Mouse (Mus musculus) lung, adult 2 months (tissue): ENCODE data around the gene Lrmda.

Experiments
- CTCF ChIP-seq: fragments of 200-500 bp; IDR thresholded peaks from 2 replicates; pipeline ENCODE4 v1.5.1; 2011; ENCODE audit warnings: mild to moderate bottlenecking, low read length, control low read depth; ENCODE audit not compliant: insufficient read depth
- POLR2A ChIP-seq: fragments of 200-500 bp; IDR thresholded peaks from 2 replicates; pipeline ENCODE4 v1.6.1; 2011; ENCODE audit warnings: low read depth, mild to moderate bottlenecking, control low read depth, low read length, borderline replicate concordance; ENCODE audit errors: extremely low read depth

DNA sequence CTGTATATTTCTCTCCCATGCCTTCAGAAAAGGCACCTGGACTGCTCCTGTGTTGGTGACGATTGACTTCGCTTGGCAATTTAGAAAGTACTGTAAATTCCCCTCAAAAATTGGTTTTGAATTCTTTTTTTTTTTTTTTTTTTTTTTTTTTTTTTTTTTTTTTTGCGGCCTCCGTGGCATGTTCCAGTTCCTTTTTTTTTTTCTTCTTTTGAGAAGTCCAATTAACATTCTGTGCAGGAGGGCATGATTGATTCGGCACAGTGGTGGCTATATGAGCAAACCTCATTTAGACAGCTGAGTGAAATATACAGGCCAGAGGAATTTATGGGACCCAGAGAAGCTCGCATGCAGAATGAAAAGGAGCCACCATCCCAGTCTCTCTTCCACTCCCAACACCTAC lies 288.5 kb downstream of the Lrmda start:
- TF ChIP-seq CTCF (no peak), POLR2A (no peak)
